In the genomic region with DNA sequence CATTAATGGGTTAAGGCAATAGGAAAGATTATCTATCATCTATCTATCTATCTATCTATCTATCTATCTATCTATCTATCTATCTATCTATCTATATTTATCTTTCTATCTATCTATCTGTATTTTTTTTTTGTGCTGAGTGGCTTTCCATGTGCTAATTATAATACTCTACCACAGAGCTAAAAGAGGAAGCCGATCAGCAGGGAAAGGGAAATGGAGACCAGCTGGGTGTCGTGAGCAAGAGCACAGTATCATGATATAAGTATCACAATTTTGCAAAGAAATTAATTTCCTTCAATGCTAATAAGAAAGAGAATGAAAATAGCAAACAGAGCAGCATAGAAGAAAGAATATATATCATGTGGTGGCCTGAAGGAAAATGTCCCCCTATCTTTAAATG, we compare ENCODE assay signal across 35 mouse cellular contexts.
"Had no signal": no experiment of that assay in that cellular context is flagged by ENCODE, and none has a peak within 500 bp of the region (broad histone marks: within the 10 kb centered on the region; RNA-seq: fewer than 3 reads in every experiment).

No protein-coding gene starts in this region.

- H3K27me3 ChIP-seq: heart, embryonic 12.5 days; heart, embryonic 13.5 days; heart, embryonic 15.5 days; hindbrain, embryonic 12.5 days; hindbrain, embryonic 13.5 days; hindbrain, embryonic 15.5 days; intestine, embryonic 15.5 days; kidney, embryonic 15.5 days had no signal

- H3K9ac ChIP-seq: heart, embryonic 12.5 days; heart, embryonic 13.5 days; heart, embryonic 15.5 days; hindbrain, embryonic 12.5 days; hindbrain, embryonic 13.5 days; hindbrain, embryonic 14.5 days; hindbrain, embryonic 15.5 days; intestine, embryonic 15.5 days; kidney, embryonic 15.5 days had no signal

- H3K9me3 ChIP-seq: heart, embryonic 12.5 days; heart, embryonic 13.5 days; heart, embryonic 15.5 days; hindbrain, embryonic 10.5 days; hindbrain, embryonic 12.5 days; hindbrain, embryonic 13.5 days; hindbrain, embryonic 15.5 days; intestine, embryonic 15.5 days; kidney, embryonic 15.5 days had no signal

- H3K4me1 ChIP-seq: heart, embryonic 12.5 days; heart, embryonic 13.5 days; heart, embryonic 15.5 days; hindbrain, embryonic 10.5 days; hindbrain, embryonic 12.5 days; hindbrain, embryonic 13.5 days; hindbrain, embryonic 15.5 days; intestine, embryonic 15.5 days; kidney, embryonic 15.5 days had no signal

- H3K4me2 ChIP-seq: heart, embryonic 11.5 days; heart, embryonic 12.5 days; heart, embryonic 13.5 days; heart, embryonic 15.5 days; hindbrain, embryonic 12.5 days; hindbrain, embryonic 13.5 days; hindbrain, embryonic 14.5 days; hindbrain, embryonic 15.5 days; intestine, embryonic 15.5 days; kidney, embryonic 15.5 days had no signal

- DNase-seq: heart, postnatal 10 days; heart, postnatal 14 days; heart, postnatal 36 days; heart, postnatal 4 days; kidney, adult 11 months; kidney, adult 18-20 months; kidney, adult 2 months; kidney, adult 8-10 months; kidney, adult 9 months; kidney, postnatal 10 days; kidney, postnatal 14 days; kidney, postnatal 25 days; kidney, postnatal 36 days; kidney, postnatal 4 days; layer of hippocampus, adult 9-11 months; layer of hippocampus, postnatal 36 days had no signal

- H3K27ac ChIP-seq: heart, embryonic 13.5 days; heart, embryonic 15.5 days; hindbrain, embryonic 10.5 days; hindbrain, embryonic 12.5 days; hindbrain, embryonic 13.5 days; hindbrain, embryonic 14.5 days; hindbrain, embryonic 15.5 days; hindbrain, postnatal 0 days; intestine, embryonic 15.5 days; kidney, embryonic 15.5 days; kidney, postnatal 0 days; layer of hippocampus, adult 2 months; left cerebral cortex, adult 2 months had no signal

- ATAC-seq: hindbrain, embryonic 16.5 days; hindbrain, postnatal 0 days; inflammation-experienced regulatory T-cells, adult 6 months; intestine, embryonic 15.5 days; intestine, embryonic 16.5 days; intestine, postnatal 0 days had no signal

- H3K4me3 ChIP-seq: heart, embryonic 12.5 days; heart, embryonic 13.5 days; heart, embryonic 15.5 days; hindbrain, embryonic 10.5 days; hindbrain, embryonic 12.5 days; hindbrain, embryonic 13.5 days; hindbrain, embryonic 15.5 days; intestine, embryonic 15.5 days; kidney, embryonic 15.5 days; layer of hippocampus, adult 2 months; left cerebral cortex, adult 2 months had no signal

- H3K36me3 ChIP-seq: heart, embryonic 12.5 days; heart, embryonic 13.5 days; heart, embryonic 15.5 days; hindbrain, embryonic 10.5 days; hindbrain, embryonic 12.5 days; hindbrain, embryonic 13.5 days; hindbrain, embryonic 15.5 days; intestine, embryonic 15.5 days; kidney, embryonic 15.5 days had no signal
